Mouse (Mus musculus): ENCODE measurements at regions not wholly inside any gene's neighbourhood (a gene's known extent, or its start where the extent isn't known, plus 50 kb on each side); places are given as distances from the start of the nearest gene placed in this dataset.
A peak's percentile ranks its signal among the peaks of the same experiment; 100 is the strongest.

- DNase-seq = no peak
- intact Hi-C loops (cut with DNase I) = no loop called here
These were observed 133.5 kb upstream of the Lpp start for GRCm38 (mm10) chr16:24259711-24260230.

GRCm38 (mm10) chr16:24258991-24259390 is 134.3 kb upstream of the Lpp start:
- DNase-seq = no peak
- intact Hi-C loops (cut with DNase I) = no loop called here

GRCm38 (mm10) chr16:24255037-24255436 is 138.3 kb upstream of the Lpp start:
- DNase-seq = no peak
- intact Hi-C loops (cut with DNase I) = no loop called here

GRCm38 (mm10) chr16:24254590-24254989 is 138.7 kb upstream of the Lpp start:
- intact Hi-C loops (cut with DNase I) = no loop called here
- no peak for DNase-seq

- intact Hi-C loops (cut with DNase I) = no loop called here
These were observed 139.2 kb upstream of the Lpp start for GRCm38 (mm10) chr16:24254143-24254542.

GRCm38 (mm10) chr16:24247291-24247690 is 146.0 kb upstream of the Lpp start:
- intact Hi-C loops (cut with DNase I) = no loop called here
- DNase-seq = peak in 1 of 2 experiments; percentile 26

More at GRCm38 (mm10) chr16:24254143-24254542, 139.2 kb upstream of the Lpp start:
- DNase-seq = no peak

- DNase-seq = peak; percentile 60 to 71
- intact Hi-C loops (cut with DNase I) = no loop called here
These were observed 155.2 kb upstream of the Lpp start for GRCm38 (mm10) chr16:24238075-24238555.

GRCm38 (mm10) chr16:24237425-24237824 is 155.9 kb upstream of the Lpp start:
- no peak for DNase-seq
- intact Hi-C loops (cut with DNase I) = no loop called here

- intact Hi-C loops (cut with DNase I) = no loop called here
- no peak for DNase-seq
These were observed 156.3 kb upstream of the Lpp start for GRCm38 (mm10) chr16:24237013-24237412.

GRCm38 (mm10) chr16:24236511-24236910 is 156.8 kb upstream of the Lpp start:
- intact Hi-C loops (cut with DNase I) = no loop called here
- no peak for DNase-seq

- intact Hi-C loops (cut with DNase I) = no loop called here
- DNase-seq = no peak
These were observed 158.5 kb upstream of the Lpp start for GRCm38 (mm10) chr16:24234795-24235194.

GRCm38 (mm10) chr16:24232001-24232530 is 161.2 kb upstream of the Lpp start:
- DNase-seq = no peak
- intact Hi-C loops (cut with DNase I) = no loop called here

- intact Hi-C loops (cut with DNase I) = no loop called here
- no peak for DNase-seq
These were observed 161.8 kb upstream of the Lpp start for GRCm38 (mm10) chr16:24231506-24231905.

- no peak for DNase-seq
- intact Hi-C loops (cut with DNase I) = no loop called here
These were observed 164.2 kb upstream of the Lpp start for GRCm38 (mm10) chr16:24229002-24229607.

- no peak for DNase-seq
- intact Hi-C loops (cut with DNase I) = no loop called here
These were observed 167.4 kb upstream of the Lpp start for GRCm38 (mm10) chr16:24225897-24226296.

GRCm38 (mm10) chr16:24225090-24225489 is 168.2 kb upstream of the Lpp start:
- DNase-seq = no peak
- intact Hi-C loops (cut with DNase I) = no loop called here

- intact Hi-C loops (cut with DNase I) = no loop called here
- no peak for DNase-seq
These were observed 169.4 kb upstream of the Lpp start for GRCm38 (mm10) chr16:24223901-24224300.

GRCm38 (mm10) chr16:24223527-24223880 is 169.8 kb upstream of the Lpp start:
- intact Hi-C loops (cut with DNase I) = no loop called here
- no peak for DNase-seq

- DNase-seq = no peak
- intact Hi-C loops (cut with DNase I) = no loop called here
These were observed 170.4 kb upstream of the Lpp start for GRCm38 (mm10) chr16:24222759-24223526.

- no peak for DNase-seq
- intact Hi-C loops (cut with DNase I) = no loop called here
These were observed 171.3 kb upstream of the Lpp start for GRCm38 (mm10) chr16:24221992-24222391.

- DNase-seq = no peak
- intact Hi-C loops (cut with DNase I) = no loop called here
These were observed 172.7 kb upstream of the Lpp start for GRCm38 (mm10) chr16:24220613-24221012.

- no peak for DNase-seq
- intact Hi-C loops (cut with DNase I) = no loop called here
These were observed 173.6 kb upstream of the Lpp start for GRCm38 (mm10) chr16:24219691-24220090.
